Mouse (Mus musculus): ENCODE measurements around the gene Anxa7.

GRCm38 (mm10) chr14:20422257-20422656, 57.7 kb downstream of the Anxa7 start:
- TF ChIP-seq CTCF (IDR thresholded peaks at IDR 0.05; ENCODE audit: extremely low read depth, insufficient read depth, low read length): no peak
- no peak for TF ChIP-seq POLR2A (IDR thresholded peaks at IDR 0.05; ENCODE audit: extremely low read depth, insufficient read depth, low read length)

All from cortical plate, adult 2 months (tissue).